Mouse (Mus musculus) hindbrain, embryonic 10.5 days (tissue): ENCODE measurements at regions not wholly inside any gene's neighbourhood (a gene's known extent, or its start where the extent isn't known, plus 50 kb on each side); places are given as distances from the start of the nearest gene placed in this dataset.

Experiments
- DNase-seq: peaks from one replicate; pipeline ENCODE4 v3.0.0-alpha.2; 2017; ENCODE audit warnings: low spot score
- H3K27ac ChIP-seq: fragments of 300-500 bp; sonication (generic); 2 replicates; pipeline ENCODE4 v1.5.1; 2016; ENCODE audit warnings: mild to moderate bottlenecking, moderate library complexity
- H3K27me3 ChIP-seq: fragments of 300-500 bp; sonication (generic); 2 replicates; pipeline ENCODE4 v1.6.1; 2016; ENCODE audit warnings: mild to moderate bottlenecking; ENCODE audit not compliant: poor library complexity, insufficient read depth, severe bottlenecking
- H3K36me3 ChIP-seq: fragments of 300-500 bp; sonication (generic); 2 replicates; pipeline ENCODE4 v1.6.1; 2016; ENCODE audit warnings: mild to moderate bottlenecking, moderate library complexity
- H3K4me1 ChIP-seq: fragments of 300-500 bp; sonication (generic); replicated peaks from 2 replicates; pipeline ENCODE4 v1.6.1; 2016; ENCODE audit warnings: mild to moderate bottlenecking
- H3K4me3 ChIP-seq: fragments of 300-500 bp; sonication (generic); 2 replicates; pipeline ENCODE4 v1.5.1; 2016; ENCODE audit warnings: mild to moderate bottlenecking, moderate library complexity
- H3K9me3 ChIP-seq: fragments of 300-500 bp; sonication (generic); 2 replicates; pipeline ENCODE4 v1.6.1; 2016; ENCODE audit warnings: mild to moderate bottlenecking, moderate library complexity
- WGBS: fragments of 180-500 bp; shearing (Covaris S2); methylation state at CpG from one replicate; pipeline ENCODE4 v1.1.7; 2016; 5-methylcytosine and 5-hydroxymethylcytosine counted together

GRCm38 (mm10) chr13:84345791-84346511 lies 123.9 kb downstream of the Tmem161b start:
- peak overlapping the region; percentile 56 for H3K4me3 ChIP-seq
- H3K9me3 ChIP-seq, result no peaks in the 10 kb centered on the region
- no peaks in the 10 kb centered on the region for H3K36me3 ChIP-seq
- peak overlapping the region; percentile 93 for H3K27ac ChIP-seq
- under 1% methylated on average over 30 of the region's 30 CpGs for WGBS
- DNase-seq, result peak; percentile 52
- peaks cover 61% of the 10 kb centered on the region for H3K4me1 ChIP-seq
- H3K27me3 ChIP-seq, result peaks cover 74% of the 10 kb centered on the region

GRCm38 (mm10) chr13:84346569-84346968 lies 124.5 kb downstream of the Tmem161b start:
- 0% methylated on average over 2 of the region's 2 CpGs for WGBS
- no peaks in the 10 kb centered on the region for H3K9me3 ChIP-seq
- peak; percentile 6 for DNase-seq
- peak overlapping the region; percentile 56 for H3K4me3 ChIP-seq
- H3K27me3 ChIP-seq, result peaks cover 71% of the 10 kb centered on the region
- H3K27ac ChIP-seq, result peak overlapping the region; percentile 93
- peaks cover 61% of the 10 kb centered on the region for H3K4me1 ChIP-seq
- no peaks in the 10 kb centered on the region for H3K36me3 ChIP-seq

GRCm38 (mm10) chr13:84347181-84347913 lies 125.3 kb downstream of the Tmem161b start:
- Histone ChIP-seq H3K36me3 (no peaks in the 10 kb centered on the region), H3K4me1 (peaks cover 61% of the 10 kb centered on the region), H3K27me3 (peaks cover 69% of the 10 kb centered on the region), H3K27ac (peak overlapping the region; percentile 93), H3K9me3 (no peaks in the 10 kb centered on the region), H3K4me3 (peak overlapping the region; percentile 56)
- DNase-seq, result peak; percentile 40
- 2% methylated on average over 21 of the region's 21 CpGs for WGBS

GRCm38 (mm10) chr13:84347914-84348700 lies 126.0 kb downstream of the Tmem161b start:
- Histone ChIP-seq H3K36me3 (no peaks in the 10 kb centered on the region), H3K4me1 (peaks cover 60% of the 10 kb centered on the region), H3K9me3 (no peaks in the 10 kb centered on the region), H3K27me3 (peaks cover 64% of the 10 kb centered on the region), H3K4me3 (peak overlapping the region; percentile 56), H3K27ac (peak overlapping the region; percentile 93)
- WGBS, result under 1% methylated on average over 34 of the region's 34 CpGs
- DNase-seq, result peak; percentile 98

- Histone ChIP-seq H3K9me3 (no peaks in the 10 kb centered on the region), H3K36me3 (no peaks in the 10 kb centered on the region), H3K27me3 (peaks cover 59% of the 10 kb centered on the region), H3K4me1 (peaks cover 55% of the 10 kb centered on the region), H3K4me3 (peak overlapping the region; percentile 56), H3K27ac (peak overlapping the region; percentile 93)
- WGBS, result under 1% methylated on average over 9 of the region's 9 CpGs
- DNase-seq, result no peak
Observed at GRCm38 (mm10) chr13:84348701-84348975, 126.5 kb downstream of the Tmem161b start.

GRCm38 (mm10) chr13:84349001-84349720 lies 127.1 kb downstream of the Tmem161b start:
- WGBS, result under 1% methylated on average over 23 of the region's 23 CpGs
- peaks cover 54% of the 10 kb centered on the region for H3K27me3 ChIP-seq

GRCm38 (mm10) chr13:84349721-84350040 lies 127.6 kb downstream of the Tmem161b start:
- DNase-seq, result no peak
- H3K4me1 ChIP-seq, result peaks cover 45% of the 10 kb centered on the region

More at GRCm38 (mm10) chr13:84349001-84349720, 127.1 kb downstream of the Tmem161b start:
- peak; percentile 49 for DNase-seq
- Histone ChIP-seq H3K36me3 (no peaks in the 10 kb centered on the region), H3K9me3 (no peaks in the 10 kb centered on the region), H3K4me3 (peak overlapping the region; percentile 56), H3K4me1 (peaks cover 50% of the 10 kb centered on the region), H3K27ac (peak overlapping the region; percentile 93)

GRCm38 (mm10) chr13:84350791-84351190 lies 128.7 kb downstream of the Tmem161b start:
- Histone ChIP-seq H3K27ac (peak overlapping the region; percentile 40; the same call in 1 of the 2 replicates), H3K4me3 (no peak overlapping the region), H3K36me3 (no peaks in the 10 kb centered on the region), H3K4me1 (peaks cover 35% of the 10 kb centered on the region), H3K27me3 (peaks cover 38% of the 10 kb centered on the region), H3K9me3 (no peaks in the 10 kb centered on the region)
- WGBS, result 67% methylated on average over 5 of the region's 5 CpGs
- no peak for DNase-seq

More at GRCm38 (mm10) chr13:84349721-84350040, 127.6 kb downstream of the Tmem161b start:
- 37% methylated on average over 4 of the region's 4 CpGs for WGBS
- Histone ChIP-seq H3K9me3 (no peaks in the 10 kb centered on the region), H3K27me3 (peaks cover 49% of the 10 kb centered on the region), H3K36me3 (no peaks in the 10 kb centered on the region), H3K4me3 (peak overlapping the region; percentile 56), H3K27ac (peak overlapping the region; percentile 93)

GRCm38 (mm10) chr13:84356455-84356854 lies 134.4 kb downstream of the Tmem161b start:
- Histone ChIP-seq H3K9me3 (no peaks in the 10 kb centered on the region), H3K4me1 (peaks cover 13% of the 10 kb centered on the region), H3K36me3 (no peaks in the 10 kb centered on the region), H3K27me3 (peaks cover 7% of the 10 kb centered on the region), H3K27ac (no peak overlapping the region), H3K4me3 (no peak overlapping the region)
- 31% methylated on average over 2 of the region's 2 CpGs for WGBS
- DNase-seq, result no peak

- 97% methylated on average over 2 of the region's 2 CpGs for WGBS
- Histone ChIP-seq H3K4me1 (peaks cover 13% of the 10 kb centered on the region), H3K27ac (no peak overlapping the region), H3K36me3 (no peaks in the 10 kb centered on the region), H3K9me3 (no peaks in the 10 kb centered on the region), H3K4me3 (no peak overlapping the region), H3K27me3 (no peaks in the 10 kb centered on the region)
- no peak for DNase-seq
Observed at GRCm38 (mm10) chr13:84360536-84360935, 138.4 kb downstream of the Tmem161b start.

GRCm38 (mm10) chr13:84364069-84364468 lies 142.0 kb downstream of the Tmem161b start:
- Histone ChIP-seq H3K27me3 (no peaks in the 10 kb centered on the region), H3K4me1 (no peaks in the 10 kb centered on the region), H3K36me3 (no peaks in the 10 kb centered on the region), H3K4me3 (no peak overlapping the region), H3K9me3 (0 out of 2 replicates have a peak, but pooled peaks cover 3% of the 10 kb centered on the region), H3K27ac (no peak overlapping the region)
- no peak for DNase-seq
- 94% methylated on average over 4 of the region's 4 CpGs for WGBS

GRCm38 (mm10) chr13:84365503-84365902 lies 143.4 kb downstream of the Tmem161b start:
- Histone ChIP-seq H3K4me3 (no peak overlapping the region), H3K27ac (no peak overlapping the region), H3K27me3 (no peaks in the 10 kb centered on the region), H3K9me3 (0 out of 2 replicates have a peak, but pooled peaks cover 3% of the 10 kb centered on the region), H3K4me1 (no peaks in the 10 kb centered on the region), H3K36me3 (no peaks in the 10 kb centered on the region)
- DNase-seq, result no peak
